Mouse (Mus musculus): ENCODE data around the gene Itga1. TPM values are rescaled to one million over a fixed set of nuclear protein-coding genes. Genes with fewer than 3 reads are reported as not detected.

Itga1 gene
- 23.8 and 25.6 TPM in 2 replicates for polyA plus RNA-seq (2015; fragmentation: Nextera tagmentation; extraction: Ambion mirVana)

DNA sequence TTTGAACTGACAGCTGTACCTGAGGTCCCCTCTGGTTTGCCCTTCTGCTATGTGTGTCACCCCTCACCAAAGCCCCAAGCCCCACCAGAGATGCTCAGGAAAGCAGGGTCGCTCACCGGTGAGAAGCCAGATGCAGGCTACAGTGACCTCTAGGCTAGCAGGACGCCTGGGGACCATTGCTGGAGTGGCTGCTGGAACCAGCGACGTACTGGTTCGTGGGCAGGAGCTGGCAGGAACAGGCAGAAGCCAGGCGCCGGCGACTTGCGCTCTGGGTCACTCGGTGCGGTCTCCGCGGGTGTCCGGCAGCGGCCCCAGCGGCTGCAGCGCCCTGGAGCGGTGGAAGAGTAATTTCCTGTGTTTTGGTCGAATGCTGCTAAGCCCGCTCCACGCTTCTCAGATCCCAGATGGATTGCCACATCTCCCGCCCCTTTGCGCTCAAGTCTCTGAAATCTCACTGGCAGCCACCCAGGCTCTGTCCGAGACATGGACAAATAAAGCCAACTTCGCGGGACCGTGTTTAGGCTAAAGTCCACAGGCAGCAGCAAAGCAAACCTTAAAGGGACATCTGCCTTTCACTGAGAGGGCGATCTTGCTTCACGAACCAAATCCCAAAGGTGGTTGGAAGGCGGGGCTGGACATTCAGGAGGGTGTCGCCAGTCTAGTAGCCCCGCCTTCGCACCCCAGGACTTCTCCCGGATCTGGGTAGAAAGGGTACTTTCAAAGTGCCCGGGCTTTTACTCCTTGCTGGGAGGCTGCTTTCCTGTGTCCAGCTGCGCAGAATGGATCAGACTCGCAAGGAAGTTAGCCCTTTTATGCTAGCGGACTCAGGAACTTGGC is at the start of gene Itga1, which contains the start of gene Gm49395:
TSS of gene Itga1 (minus strand) at position 610 of the 837 bp plus-strand sequence.
TSS of gene Gm49395 (minus strand) at position 567 of the 837 bp plus-strand sequence.
- peak; percentile 88 for ATAC-seq (ENCODE audit: insufficient read depth, low FRiP score, low read depth)
- Histone ChIP-seq H3K9ac (peak within 1 kb of the TSS; percentile 42), H3K27me3 (replicated peaks) (no peaks in the 10 kb centered on the region), H3K36me3 (no peaks in the 10 kb centered on the region), H3K4me2 (peak within 1 kb of the TSS; percentile 85), H3K4me3 (replicated peaks) (peak within 1 kb of the TSS; percentile 62), H3K9me3 (no peaks in the 10 kb centered on the region), H3K4me1 (no peaks in the 10 kb centered on the region), H3K27ac (peak within 1 kb of the TSS; percentile 92)
- WGBS: under 1% methylated on average over 39 of the region's 39 CpGs

DNA sequence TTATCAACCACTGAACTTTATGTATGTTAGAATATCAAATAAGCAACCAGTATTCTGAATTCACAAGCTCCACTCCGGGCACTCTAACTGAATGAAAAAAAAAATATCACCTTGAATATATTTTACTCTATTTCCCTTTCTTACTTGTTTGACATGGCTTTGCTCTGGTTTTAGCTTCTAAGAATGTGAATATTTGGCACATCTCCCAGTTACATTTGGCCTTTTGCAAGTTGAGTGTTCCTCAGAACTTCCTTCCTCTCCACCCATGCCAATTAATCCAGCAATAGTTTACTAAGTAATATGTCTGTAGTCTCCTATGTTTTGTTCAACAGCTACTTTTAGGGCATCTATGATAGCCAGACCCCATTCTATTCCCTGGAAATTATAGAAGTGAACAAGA is 48.8 kb upstream of the Itga1 start:
- no peak for ATAC-seq (ENCODE audit: insufficient read depth, low FRiP score, low read depth)
- H3K4me1 ChIP-seq: no peaks in the 10 kb centered on the region
- no peak overlapping the region for H3K27ac ChIP-seq
- H3K36me3 ChIP-seq: no peaks in the 10 kb centered on the region
- WGBS: 75% methylated on average over 1 of the region's 1 CpGs
- H3K4me3 ChIP-seq (replicated peaks): no peak overlapping the region
- H3K27me3 ChIP-seq (replicated peaks): no peaks in the 10 kb centered on the region
- H3K9ac ChIP-seq: no peak overlapping the region
- H3K9me3 ChIP-seq: no peaks in the 10 kb centered on the region
- H3K4me2 ChIP-seq: no peak overlapping the region

DNA sequence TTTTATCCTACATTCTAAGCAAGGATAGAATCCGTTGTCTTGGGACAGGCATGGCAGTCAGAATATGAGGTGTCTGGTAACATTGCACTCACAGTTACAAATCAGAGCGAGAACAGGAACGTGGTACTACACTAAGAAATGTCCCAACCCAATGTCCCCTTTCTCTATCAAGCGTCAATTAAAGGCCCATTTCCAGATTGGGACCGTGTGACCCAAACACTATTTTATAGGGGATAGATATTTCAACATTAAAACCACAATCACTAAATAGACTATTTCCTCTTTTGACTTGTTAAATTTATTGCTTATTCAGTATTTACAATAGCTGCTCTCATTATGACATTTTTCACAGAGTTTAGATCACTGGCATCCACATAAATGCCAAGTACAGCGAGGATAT is 48.1 kb upstream of the Itga1 start:
- 87% methylated on average over 6 of the region's 6 CpGs for WGBS
- H3K4me3 ChIP-seq (replicated peaks): no peak overlapping the region

DNA sequence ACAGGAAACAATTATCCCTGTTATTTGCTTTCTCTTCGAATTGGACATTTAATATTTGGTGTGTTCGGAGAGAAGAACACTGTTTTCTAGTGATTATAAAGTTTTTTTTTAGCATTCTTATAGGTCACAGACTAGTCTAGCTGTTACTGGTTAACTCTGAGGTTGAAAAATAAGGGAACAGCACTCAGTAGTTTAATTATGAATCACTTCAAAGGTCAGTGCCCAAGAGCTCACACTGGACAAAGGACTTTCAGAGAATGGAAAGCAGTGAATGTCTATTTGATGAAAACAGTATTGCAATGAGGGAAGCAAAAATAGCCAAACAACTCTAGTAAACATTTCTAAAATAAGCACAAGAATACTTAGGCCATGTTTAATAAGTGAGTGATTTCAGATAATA is 41.8 kb upstream of the Itga1 start:
- ATAC-seq (ENCODE audit: insufficient read depth, low FRiP score, low read depth): no peak

More for the DNA sequence above, 48.1 kb upstream of the Itga1 start:
- no peaks in the 10 kb centered on the region for H3K36me3 ChIP-seq
- H3K27ac ChIP-seq: no peak overlapping the region
- no peak overlapping the region for H3K4me2 ChIP-seq
- ATAC-seq (ENCODE audit: insufficient read depth, low FRiP score, low read depth): no peak
- H3K9me3 ChIP-seq: no peaks in the 10 kb centered on the region
- H3K27me3 ChIP-seq (replicated peaks): no peaks in the 10 kb centered on the region
- no peaks in the 10 kb centered on the region for H3K4me1 ChIP-seq
- H3K9ac ChIP-seq: no peak overlapping the region

DNA sequence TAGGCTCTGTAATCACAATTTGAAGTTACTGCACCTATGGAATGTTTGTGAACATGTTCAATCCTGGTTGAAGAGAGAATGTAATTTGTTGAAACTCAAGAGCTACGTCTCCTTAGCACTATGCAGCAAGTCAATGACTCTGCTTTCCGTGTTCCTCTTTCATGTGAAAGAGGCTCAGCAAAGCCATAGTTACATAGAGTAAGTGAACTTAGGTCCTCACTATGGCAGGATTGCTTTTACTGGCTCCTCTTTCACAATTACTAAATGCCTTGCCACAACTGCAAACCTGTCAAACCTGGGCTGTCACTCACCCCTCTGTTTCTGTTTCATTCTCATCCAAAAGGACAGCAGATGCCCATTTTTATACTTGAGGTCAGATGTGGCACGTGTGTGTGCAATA is 40.3 kb upstream of the Itga1 start:
- Histone ChIP-seq H3K36me3 (no peaks in the 10 kb centered on the region), H3K9me3 (no peaks in the 10 kb centered on the region), H3K4me1 (no peaks in the 10 kb centered on the region), H3K27me3 (replicated peaks) (no peaks in the 10 kb centered on the region), H3K4me3 (replicated peaks) (no peak overlapping the region), H3K9ac (no peak overlapping the region), H3K27ac (no peak overlapping the region), H3K4me2 (no peak overlapping the region)
- no peak for ATAC-seq (ENCODE audit: insufficient read depth, low FRiP score, low read depth)
- WGBS: 79% methylated on average over 3 of the region's 3 CpGs

More for the DNA sequence above, 41.8 kb upstream of the Itga1 start:
- Histone ChIP-seq H3K9ac (no peak overlapping the region), H3K27ac (no peak overlapping the region), H3K4me3 (replicated peaks) (no peak overlapping the region), H3K4me2 (no peak overlapping the region), H3K9me3 (no peaks in the 10 kb centered on the region), H3K27me3 (replicated peaks) (no peaks in the 10 kb centered on the region), H3K36me3 (no peaks in the 10 kb centered on the region), H3K4me1 (no peaks in the 10 kb centered on the region)
- 81% methylated on average over 2 of the region's 2 CpGs for WGBS

DNA sequence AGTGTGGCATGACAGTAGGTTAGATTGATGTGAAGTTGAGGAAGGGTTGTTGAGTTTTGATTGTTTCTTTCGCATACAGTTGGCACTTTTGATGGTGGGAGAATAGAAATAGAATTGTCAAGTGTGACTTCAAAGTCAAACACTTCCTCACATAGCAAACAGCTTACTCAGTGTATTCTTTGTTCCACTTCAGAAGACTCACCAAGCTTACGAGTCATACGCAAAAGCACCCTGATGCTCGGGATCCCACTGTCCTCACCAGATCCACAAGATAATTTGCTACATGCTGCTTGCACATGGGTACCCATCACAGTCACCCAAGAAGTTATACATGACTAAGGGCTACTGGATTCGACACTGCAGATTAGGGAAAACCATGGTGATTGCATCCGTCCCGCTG is 36.7 kb upstream of the Itga1 start:
- ATAC-seq (ENCODE audit: insufficient read depth, low FRiP score, low read depth): no peak
- Histone ChIP-seq H3K4me1 (no peaks in the 10 kb centered on the region), H3K27me3 (replicated peaks) (no peaks in the 10 kb centered on the region), H3K36me3 (no peaks in the 10 kb centered on the region), H3K4me3 (replicated peaks) (no peak overlapping the region), H3K9ac (no peak overlapping the region), H3K9me3 (no peaks in the 10 kb centered on the region), H3K4me2 (no peak overlapping the region), H3K27ac (no peak overlapping the region)
- 87% methylated on average over 7 of the region's 7 CpGs for WGBS

DNA sequence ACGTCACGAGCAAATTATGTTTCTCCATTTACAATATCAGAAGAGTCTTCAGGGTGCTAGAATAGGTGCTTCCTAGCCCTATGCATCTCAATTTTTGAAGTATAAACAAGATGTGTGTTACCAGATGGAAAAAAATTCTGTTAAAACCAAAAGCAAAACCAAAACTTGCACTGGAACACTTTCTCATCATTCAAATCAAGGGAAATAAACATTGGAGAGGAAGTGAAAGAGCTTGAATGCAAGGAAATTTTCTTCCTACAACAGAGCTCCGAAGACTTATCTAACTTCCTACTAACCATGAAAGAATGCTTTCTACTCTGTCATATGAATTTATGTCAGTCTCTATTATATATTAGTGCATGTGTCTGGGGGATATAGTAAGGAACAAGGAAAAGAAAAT is 35.0 kb upstream of the Itga1 start:
- 66% methylated on average over 3 of the region's 3 CpGs for WGBS
- Histone ChIP-seq H3K27ac (no peak overlapping the region), H3K4me1 (no peaks in the 10 kb centered on the region), H3K4me2 (no peak overlapping the region), H3K9ac (no peak overlapping the region), H3K36me3 (no peaks in the 10 kb centered on the region), H3K4me3 (replicated peaks) (no peak overlapping the region), H3K9me3 (no peaks in the 10 kb centered on the region), H3K27me3 (replicated peaks) (no peaks in the 10 kb centered on the region)
- no peak for ATAC-seq (ENCODE audit: insufficient read depth, low FRiP score, low read depth)

DNA sequence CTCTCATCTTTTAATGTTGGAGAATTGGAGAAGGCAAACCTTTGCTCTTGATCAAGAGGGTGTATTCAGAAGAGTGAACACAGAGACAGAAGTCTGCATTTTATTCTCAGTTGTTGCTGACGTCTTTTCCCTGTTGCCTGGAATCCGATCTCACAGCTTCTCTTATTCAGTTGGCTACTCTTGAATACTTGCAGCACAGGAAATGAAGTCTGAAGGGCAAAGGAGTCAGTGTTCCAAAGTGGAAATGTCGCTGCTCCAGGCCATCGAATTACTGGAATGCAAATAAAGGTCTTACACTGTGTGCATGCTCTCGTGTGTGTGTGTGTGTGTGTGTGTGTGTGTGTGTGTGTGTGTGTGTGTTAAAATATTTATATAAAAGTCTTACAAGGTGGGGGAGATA is 30.7 kb upstream of the Itga1 start:
- no peaks in the 10 kb centered on the region for H3K4me1 ChIP-seq
- ATAC-seq (ENCODE audit: insufficient read depth, low FRiP score, low read depth): no peak
- H3K9ac ChIP-seq: no peak overlapping the region
- H3K36me3 ChIP-seq: no peaks in the 10 kb centered on the region
- H3K4me3 ChIP-seq (replicated peaks): no peak overlapping the region
- H3K27ac ChIP-seq: no peak overlapping the region
- whole genome bisulfite sequencing: 26% methylated on average over 5 of the region's 5 CpGs
- H3K27me3 ChIP-seq (replicated peaks): no peaks in the 10 kb centered on the region
- no peaks in the 10 kb centered on the region for H3K9me3 ChIP-seq
- no peak overlapping the region for H3K4me2 ChIP-seq

DNA sequence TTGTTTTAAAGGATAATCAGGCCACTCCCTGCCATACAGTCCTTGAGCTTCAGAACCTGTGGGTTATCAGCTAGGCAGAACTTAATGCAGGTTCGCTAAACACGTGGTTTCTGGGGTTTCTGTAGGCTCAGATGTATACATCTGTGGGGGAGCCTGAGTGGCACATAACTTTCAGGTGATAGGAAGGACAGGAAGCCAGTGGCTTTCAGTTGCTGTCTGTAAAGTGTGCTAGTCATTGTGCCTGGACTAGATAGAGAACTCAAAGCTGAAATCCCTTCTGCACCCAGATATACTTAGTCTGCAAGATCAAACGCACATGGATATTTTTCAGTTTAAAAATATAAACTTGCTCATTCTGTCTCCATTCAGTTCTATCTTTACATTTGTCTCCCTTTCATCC is 29.6 kb upstream of the Itga1 start:
- no peak for ATAC-seq (ENCODE audit: insufficient read depth, low FRiP score, low read depth)
- H3K27me3 ChIP-seq (replicated peaks): no peaks in the 10 kb centered on the region
- H3K4me2 ChIP-seq: no peak overlapping the region
- no peak overlapping the region for H3K27ac ChIP-seq
- no peaks in the 10 kb centered on the region for H3K36me3 ChIP-seq
- 53% methylated on average over 3 of the region's 3 CpGs for WGBS
- H3K9me3 ChIP-seq: no peaks in the 10 kb centered on the region
- H3K9ac ChIP-seq: no peak overlapping the region
- no peak overlapping the region for H3K4me3 ChIP-seq (replicated peaks)
- no peaks in the 10 kb centered on the region for H3K4me1 ChIP-seq

DNA sequence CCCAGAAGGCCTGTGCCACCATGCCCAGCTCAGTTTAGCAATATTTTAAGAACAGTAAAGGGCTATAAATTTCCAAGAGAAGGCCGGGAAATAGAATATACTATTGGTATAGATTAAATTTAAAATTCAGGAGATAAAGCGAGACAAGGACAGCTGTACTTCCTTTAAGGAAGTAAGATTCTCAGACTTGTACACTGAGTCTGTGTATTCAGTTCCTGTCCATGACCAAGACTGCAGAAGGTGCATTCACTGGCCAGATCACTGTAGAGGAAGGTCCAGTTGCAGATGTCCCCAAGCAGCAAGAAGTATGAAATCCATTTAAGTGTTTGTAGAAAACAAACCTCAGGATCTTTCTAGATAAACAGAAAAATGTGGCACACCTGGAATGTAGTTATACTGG is 28.3 kb upstream of the Itga1 start:
- Histone ChIP-seq H3K9me3 (no peaks in the 10 kb centered on the region), H3K36me3 (no peaks in the 10 kb centered on the region), H3K27me3 (replicated peaks) (no peaks in the 10 kb centered on the region), H3K9ac (no peak overlapping the region), H3K4me3 (replicated peaks) (no peak overlapping the region), H3K27ac (no peak overlapping the region), H3K4me2 (no peak overlapping the region), H3K4me1 (no peaks in the 10 kb centered on the region)
- 79% methylated on average over 2 of the region's 2 CpGs for WGBS
- ATAC-seq (ENCODE audit: insufficient read depth, low FRiP score, low read depth): no peak

DNA sequence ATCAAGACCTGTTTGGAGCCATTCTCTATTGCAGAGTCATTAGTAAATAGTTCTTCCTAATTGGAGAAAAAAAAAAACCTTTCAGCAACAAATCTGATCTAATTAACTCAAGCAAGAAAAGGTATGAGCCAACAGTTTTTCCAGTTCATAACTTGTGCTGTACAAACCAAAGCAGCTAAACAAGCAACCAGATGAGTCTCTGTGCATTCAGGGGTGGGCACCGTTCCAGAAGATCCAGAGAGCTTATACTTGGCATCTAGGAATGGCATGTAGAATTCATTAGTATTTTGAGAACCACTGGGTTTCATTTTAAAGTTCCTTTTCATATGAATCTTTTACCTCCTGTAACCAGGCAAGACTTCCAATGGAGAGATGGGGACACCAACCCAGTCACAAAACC is 26.1 kb upstream of the Itga1 start:
- 90% methylated on average over 1 of the region's 1 CpGs for WGBS
- H3K9me3 ChIP-seq: no peaks in the 10 kb centered on the region

DNA sequence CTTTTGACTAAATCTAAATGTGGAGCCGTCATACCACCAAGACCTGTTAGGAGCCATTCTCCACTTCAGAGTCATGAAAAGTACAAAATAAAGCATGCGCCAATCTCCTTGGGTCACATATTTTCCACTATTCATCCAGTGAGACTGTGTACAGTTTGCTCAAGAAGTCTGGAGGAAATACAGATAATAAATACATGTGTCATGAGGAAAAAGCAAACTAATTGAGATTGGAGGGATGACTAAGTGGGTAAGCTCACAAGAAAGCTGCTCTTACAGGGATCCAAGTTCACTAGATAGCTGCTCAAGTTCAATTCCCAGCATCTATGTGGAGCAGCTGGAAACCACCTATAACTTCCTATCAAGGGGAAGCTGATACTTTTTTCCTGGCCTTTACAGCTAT is 24.8 kb upstream of the Itga1 start:
- no peak for ATAC-seq (ENCODE audit: insufficient read depth, low FRiP score, low read depth)
- Histone ChIP-seq H3K4me2 (no peak overlapping the region), H3K9me3 (no peaks in the 10 kb centered on the region), H3K36me3 (no peaks in the 10 kb centered on the region), H3K27ac (no peak overlapping the region), H3K9ac (no peak overlapping the region), H3K27me3 (replicated peaks) (no peaks in the 10 kb centered on the region), H3K4me3 (replicated peaks) (no peak overlapping the region), H3K4me1 (no peaks in the 10 kb centered on the region)
- WGBS: 90% methylated on average over 2 of the region's 2 CpGs

More for the DNA sequence above, 26.1 kb upstream of the Itga1 start:
- Histone ChIP-seq H3K36me3 (no peaks in the 10 kb centered on the region), H3K4me3 (replicated peaks) (no peak overlapping the region), H3K27me3 (replicated peaks) (no peaks in the 10 kb centered on the region), H3K9ac (no peak overlapping the region), H3K4me1 (no peaks in the 10 kb centered on the region), H3K27ac (no peak overlapping the region), H3K4me2 (no peak overlapping the region)
- no peak for ATAC-seq (ENCODE audit: insufficient read depth, low FRiP score, low read depth)
